Mouse (Mus musculus) kidney, postnatal 25 days (tissue): ENCODE data around the gene Olfr411.

Experiments used
- DNase-seq, 2 experiments: peaks; one replicate each; pipeline ENCODE4 v3.0.0; 2021; ENCODE audit warnings: mixed read lengths in 2 of 2

Olfr411 gene

DNA sequence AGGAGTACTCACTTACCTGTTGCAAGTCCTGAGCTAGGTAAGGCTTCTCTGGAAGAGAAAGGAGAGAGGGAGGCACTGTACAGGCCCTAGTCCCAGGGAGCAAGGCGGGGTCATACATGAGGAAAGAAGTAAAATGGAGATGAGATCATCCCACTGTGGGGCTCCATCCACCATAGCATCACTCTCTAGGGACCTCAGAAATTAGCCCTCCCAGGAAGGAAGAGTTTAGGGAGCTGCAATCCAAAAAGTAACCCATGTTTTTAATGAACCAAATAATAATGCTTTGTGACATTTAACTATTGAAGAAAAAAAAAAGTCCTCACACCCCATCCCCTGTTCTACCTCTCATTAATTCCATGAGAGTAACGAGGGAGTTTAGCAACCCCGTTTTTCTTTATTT lies at the start of gene Olfr411:
Olfr411 (minus strand) TSS at position 101 of the 400 bp plus-strand sequence.
- DNase-seq, result no peak

DNA sequence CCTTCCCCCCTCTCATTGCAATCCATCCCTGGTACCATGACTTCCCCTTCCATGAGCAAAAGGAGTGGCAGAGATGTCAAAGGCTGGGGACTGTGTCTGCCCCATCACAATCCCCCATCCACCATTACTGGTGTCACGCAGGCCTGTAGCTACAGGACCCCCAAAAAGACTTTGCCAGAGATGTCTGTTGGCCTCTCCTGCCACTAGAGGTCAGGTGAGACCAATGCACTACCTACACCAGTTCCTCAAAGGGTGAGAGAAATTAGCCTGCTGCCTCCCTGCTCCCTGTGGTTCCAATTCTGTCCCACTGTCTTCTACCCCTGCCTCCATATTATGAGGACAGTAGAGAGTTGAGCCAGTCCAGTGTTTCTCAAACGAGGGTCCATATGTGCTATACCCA lies 49.7 kb upstream of the Olfr411 start:
- DNase-seq, result no peak

DNA sequence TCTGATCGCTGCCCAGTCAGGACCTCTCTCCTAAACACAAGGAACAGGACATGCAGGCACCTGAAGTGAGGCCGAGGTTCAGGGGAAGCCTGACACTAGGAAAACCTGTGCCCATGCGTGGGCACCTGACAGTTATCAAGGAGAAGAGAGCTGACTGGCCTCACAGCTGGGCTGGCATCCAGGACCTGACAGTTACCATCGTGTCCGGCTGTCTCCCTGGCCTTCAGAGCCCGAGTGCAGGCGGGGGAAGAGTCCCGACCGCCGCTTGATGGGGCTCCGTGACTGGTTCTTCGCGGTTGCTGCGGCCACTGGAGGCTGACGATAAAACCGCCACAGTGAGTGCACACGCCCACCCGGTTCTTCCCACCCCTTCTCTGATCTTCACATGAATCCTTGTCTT lies 43.1 kb upstream of the Olfr411 start:
- no peak for DNase-seq

DNA sequence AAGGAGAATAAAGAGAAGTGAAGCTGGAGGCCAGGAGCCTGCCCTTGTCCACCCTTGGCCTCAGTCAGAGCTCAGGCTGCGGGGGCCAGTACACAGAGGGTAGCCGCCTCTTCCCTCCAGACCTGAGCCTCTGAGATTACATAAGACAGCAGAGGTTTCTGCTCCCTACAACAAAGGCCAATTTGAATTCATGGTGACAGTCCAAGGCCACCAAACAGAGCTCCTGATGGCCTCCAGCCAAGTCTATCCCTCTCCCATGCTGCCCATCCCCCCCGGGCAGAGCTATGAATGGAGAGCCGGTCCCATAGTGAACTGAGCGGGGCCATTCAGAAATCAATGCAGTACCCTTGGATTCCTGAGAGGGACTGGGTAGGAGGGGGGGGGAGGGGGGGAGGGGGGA lies 41.0 kb upstream of the Olfr411 start:
- no peak for DNase-seq

DNA sequence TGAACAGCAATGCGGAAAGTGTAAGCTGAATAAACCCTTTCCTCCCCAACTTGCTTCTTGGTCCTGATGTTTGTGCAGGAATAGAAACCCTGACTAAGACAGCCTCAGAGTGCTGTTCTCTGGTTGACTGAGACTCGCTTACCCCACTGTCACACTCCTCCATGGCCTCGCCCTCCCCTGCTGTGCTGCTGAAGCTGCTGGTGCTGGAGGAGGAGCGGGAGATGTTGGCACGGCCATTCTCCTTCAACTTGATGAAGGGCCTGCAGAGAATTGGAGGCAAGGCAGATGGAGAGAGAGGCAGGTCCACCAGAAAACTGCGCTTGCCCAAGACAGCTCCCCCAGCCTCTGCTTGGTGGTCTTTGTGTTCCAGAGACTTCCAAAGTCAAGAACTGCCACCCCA lies 40.5 kb upstream of the Olfr411 start:
- no peak for DNase-seq

DNA sequence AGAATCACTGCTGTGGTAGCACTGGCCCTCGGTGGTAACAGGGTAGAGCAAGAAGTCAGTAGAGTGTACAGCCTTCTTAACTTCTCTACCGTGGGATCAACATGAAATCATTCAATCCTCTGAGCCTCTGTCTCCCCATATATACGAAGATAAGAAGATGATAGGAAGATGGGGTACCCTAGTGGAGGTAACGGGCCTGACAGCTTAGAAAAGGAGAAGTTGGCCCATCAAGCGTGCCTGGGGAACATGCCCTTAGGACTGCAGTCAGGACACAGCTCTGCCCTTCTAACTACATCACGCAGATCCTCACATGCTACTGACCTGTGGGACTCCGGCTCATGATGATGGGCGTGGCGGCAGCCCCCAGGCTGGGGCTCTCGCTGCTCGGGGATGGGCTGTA lies 39.4 kb upstream of the Olfr411 start:
- DNase-seq, result no peak

DNA sequence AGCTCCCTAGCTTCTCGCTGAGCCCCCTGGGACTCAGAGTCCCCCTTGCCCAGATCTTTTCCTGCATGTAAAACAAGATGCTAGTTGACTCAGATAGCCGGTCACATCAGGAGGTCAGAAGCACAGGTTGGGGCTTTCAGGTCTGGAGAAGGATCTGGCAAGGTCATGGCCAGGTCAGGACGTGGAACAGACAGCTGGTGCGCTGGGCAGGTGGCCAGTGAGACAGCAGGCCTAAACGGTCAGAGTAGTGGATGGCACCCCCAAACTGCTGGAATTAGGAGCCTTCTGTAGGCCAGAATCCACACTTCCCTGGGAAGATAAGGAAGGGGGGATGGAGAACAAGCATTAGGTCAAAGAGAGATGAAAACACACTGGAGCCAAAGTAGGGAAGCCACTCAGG lies 34.8 kb upstream of the Olfr411 start:
- no peak for DNase-seq

DNA sequence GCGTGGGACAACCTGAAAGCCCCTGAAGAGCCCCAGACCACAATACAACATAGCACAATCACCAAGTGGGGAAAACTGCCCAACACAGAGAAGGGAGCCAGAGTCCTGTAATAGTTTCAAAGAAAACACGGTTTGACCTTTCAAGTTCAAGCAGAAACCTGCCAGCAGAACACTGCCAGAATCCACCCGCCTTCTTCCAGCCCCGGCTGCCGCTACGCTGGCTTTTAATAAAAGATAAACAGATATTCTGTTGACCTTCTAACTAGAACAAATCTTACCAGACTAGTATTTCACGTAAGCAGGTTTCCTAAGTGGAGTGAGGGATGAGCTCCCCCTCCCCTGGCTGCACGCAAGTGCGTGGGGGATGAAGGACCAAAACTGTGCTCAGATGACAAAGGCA lies 33.2 kb upstream of the Olfr411 start:
- peak; percentile 29 to 58 for DNase-seq

DNA sequence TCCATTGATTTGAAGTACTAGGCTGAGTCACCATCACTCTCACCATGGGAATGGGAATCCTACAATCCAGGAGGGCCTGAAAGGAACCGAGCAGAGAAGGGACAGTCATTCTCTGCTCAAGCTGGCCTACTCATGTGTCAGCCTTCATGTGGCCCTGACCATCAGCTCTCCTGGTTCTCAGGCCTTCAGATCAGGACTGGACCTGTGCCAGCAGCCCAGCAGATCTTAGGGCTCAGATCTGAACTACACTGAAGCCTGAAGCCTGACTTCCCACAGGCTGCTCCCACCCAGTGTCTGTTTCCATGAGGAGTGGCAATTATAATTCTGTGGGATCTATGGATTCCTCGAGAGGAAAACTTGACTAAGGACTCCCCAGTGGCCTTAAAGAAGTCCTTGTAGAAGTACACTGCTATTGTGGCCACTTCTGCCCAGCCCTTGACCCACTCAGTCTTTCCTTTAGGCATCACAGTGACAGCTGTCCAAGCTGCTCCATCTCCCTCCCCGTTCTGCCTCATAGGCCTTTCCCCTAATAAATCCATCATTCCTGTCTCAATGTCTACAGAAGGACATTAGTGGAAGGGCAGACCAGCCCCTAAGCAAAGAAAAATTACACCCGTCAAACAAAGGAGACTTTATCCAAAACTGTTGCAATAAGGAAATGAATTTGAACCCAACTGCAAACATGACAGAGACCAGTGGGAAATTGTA lies 26.9 kb upstream of the Olfr411 start:
- DNase-seq, result no peak

DNA sequence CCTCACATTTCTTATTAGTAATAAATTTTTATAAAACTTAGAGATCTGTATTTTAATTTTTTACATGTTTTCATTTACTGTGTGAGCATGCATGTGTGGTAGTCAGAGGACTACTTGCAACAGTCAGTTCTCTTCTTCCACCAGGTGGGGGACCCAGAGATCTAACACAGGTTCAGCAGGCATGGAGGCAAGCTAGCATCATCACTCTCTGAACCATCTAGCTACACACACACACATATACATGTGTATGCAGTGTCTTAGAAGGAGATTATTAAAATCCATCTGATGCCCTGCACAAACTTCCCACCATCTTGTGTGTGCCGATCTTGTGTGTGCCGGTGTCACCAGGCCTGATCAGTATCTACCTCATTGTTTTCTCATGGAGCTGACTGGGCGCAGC lies 24.4 kb upstream of the Olfr411 start:
- peak; percentile 54 to 64 for DNase-seq

DNA sequence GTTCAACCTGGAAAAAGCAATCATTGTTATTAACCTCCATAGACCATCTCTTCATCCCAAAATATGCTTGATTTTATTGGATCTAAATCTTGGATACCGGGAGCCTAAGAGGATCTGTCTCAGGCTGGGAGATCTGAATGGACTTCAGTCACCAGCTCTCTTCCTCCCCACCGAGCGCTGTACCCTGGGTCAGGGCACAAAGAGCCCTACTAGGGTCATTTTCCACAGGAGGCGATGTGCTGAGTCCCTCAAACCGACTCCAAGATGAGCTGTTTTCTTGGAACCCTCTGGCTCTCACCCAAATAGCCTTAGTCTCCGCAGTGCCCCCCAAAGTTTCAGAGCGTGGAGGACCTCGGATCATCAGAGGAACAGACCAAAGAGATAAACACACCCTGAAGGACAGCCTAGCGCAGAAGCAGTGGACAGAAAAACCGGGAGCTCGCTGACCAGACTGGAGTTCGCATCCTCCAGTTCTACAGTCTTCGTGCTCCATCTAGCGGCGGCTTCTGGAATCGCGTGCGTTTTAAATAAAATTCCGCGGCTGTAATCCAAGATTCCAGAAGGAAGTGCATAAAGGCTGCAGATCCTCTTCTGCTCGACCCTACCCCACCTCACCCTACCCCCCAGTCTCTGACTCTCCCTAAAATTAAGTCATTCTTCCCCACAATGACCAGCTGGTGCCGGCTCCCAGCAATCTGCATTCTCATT lies 19.1 kb upstream of the Olfr411 start:
- peak; percentile 71 to 84 for DNase-seq

DNA sequence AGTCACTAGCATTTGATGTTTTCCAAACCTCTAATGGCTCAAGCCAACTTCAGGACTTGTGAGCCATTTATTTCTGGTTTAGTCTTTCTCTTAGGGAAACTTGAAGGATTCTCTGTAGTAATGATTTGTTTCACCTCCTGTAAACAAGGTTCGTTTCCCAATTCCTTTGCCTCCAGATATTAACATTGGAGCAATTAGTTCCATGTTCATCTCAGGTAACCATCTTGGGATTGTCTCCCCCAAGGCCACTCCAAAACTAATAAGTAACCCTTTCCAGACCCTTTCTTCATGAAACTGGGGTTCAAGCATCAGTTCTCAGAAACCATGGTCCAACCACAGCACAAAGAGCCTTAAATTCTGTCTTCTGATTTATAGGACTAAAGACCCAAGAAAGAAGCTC lies 9.3 kb upstream of the Olfr411 start, which contains the start of gene Olfr412:
Olfr412 (plus strand) TSS at position 301 of the 400 bp plus-strand sequence.
- no peak for DNase-seq

DNA sequence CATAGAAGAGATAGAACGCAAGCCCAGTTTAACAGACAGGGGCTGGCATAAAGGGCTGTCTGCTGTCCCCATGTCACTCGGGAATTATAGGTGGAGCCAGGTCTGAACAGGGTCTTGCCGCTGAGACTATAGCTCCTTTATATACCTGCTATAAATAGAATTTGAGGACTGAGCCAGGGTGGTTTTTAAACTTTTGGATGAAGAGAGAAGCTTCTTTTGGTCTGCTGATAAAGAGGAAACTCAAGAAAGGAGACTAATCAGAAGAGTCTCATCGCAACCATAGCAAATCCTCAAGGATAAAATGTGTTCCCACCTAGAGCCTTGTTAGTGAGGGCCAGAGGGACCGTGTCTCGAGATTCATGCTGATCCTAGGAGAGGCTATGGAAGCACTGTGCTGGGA lies 14.5 kb downstream of the Olfr411 start, which contains the start of gene Olfr410:
Olfr410 (minus strand) TSS at position 101 of the 400 bp plus-strand sequence.
- no peak for DNase-seq

DNA sequence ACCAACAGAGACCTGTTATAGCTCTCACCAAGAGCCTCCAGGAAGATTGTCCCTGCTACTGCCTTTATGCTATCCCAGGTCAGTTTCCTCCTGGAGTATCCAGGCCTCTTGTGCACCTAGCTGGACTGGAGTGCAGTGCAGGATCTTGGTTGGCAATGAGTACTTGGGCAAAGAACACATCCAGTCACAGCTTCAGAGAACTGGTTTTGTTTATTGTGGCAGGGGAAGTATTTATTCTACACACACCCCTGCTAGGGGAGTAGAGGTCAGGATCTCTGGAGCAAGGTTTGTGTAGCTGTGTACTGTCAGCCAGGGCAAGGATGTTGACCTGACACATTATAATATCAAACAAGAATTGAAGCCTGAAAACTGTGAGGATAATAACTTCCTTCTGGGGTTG lies 23.7 kb downstream of the Olfr411 start:
- no peak for DNase-seq

DNA sequence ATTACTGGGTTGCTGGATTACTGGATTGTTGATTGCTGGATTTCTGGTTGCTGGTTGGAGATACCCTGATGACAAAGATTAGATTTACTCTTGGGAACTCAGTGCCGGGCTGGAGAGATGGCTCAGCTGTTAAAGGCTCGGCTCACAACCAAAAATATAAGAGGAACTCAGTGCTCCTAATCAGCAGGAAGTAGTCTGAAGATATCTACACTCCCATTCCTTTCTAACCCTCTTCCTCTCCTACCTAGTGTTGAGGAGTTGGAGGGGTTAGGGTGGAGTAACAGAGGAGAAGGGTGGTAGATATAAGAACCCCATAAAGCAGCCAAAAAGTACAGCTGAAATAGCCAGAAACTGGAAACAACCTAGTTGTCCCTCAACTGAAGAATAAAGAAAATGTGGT lies 26.4 kb downstream of the Olfr411 start:
- no peak for DNase-seq
